Mouse (Mus musculus) spleen, adult 2 months (tissue): ENCODE measurements around the gene Vdac2. TPM values are rescaled to one million over a fixed set of nuclear protein-coding genes. Genes with fewer than 3 reads are reported as not detected.
A peak's percentile ranks its signal among the peaks of the same experiment; 100 is the strongest.

Experiments
- DNase-seq, 2 experiments: peaks; one replicate each; pipeline versions ENCODE4 v3.0.0 to v3.0.0-alpha.2; 2012 to 2021; ENCODE audit warnings: low spot score in 2 of 2, low read depth in 1 of 2
- H3K27ac ChIP-seq: fragments of 200-500 bp; 2 replicates; pipeline ENCODE4 v1.5.1; 2012; ENCODE audit warnings: low read length, inconsistent platforms; ENCODE audit not compliant: insufficient read depth
- H3K27me3 ChIP-seq: fragments of 200-500 bp; 2 replicates; pipeline ENCODE4 v1.6.1; 2012; ENCODE audit warnings: mild to moderate bottlenecking, moderate library complexity, low read length, inconsistent platforms; ENCODE audit not compliant: control insufficient read depth, insufficient read depth
- H3K36me3 ChIP-seq: fragments of 200-500 bp; 2 replicates; pipeline ENCODE4 v1.6.1; 2012; ENCODE audit warnings: mild to moderate bottlenecking, low read length, inconsistent platforms; ENCODE audit not compliant: control insufficient read depth, insufficient read depth
- H3K4me1 ChIP-seq: fragments of 200-500 bp; 2 replicates; pipeline ENCODE4 v1.6.1; 2011; ENCODE audit warnings: inconsistent platforms; ENCODE audit not compliant: control insufficient read depth, insufficient read depth, insufficient read length
- H3K4me3 ChIP-seq: fragments of 200-500 bp; 2 replicates; pipeline ENCODE4 v1.5.1; 2011; ENCODE audit warnings: mild to moderate bottlenecking, inconsistent platforms; ENCODE audit not compliant: insufficient read depth, insufficient read length; ENCODE audit errors: extremely low read depth
- CTCF ChIP-seq: fragments of 200-500 bp; IDR thresholded peaks from 2 replicates; pipeline ENCODE4 v1.5.1; 2011; ENCODE audit warnings: mild to moderate bottlenecking, inconsistent platforms; ENCODE audit not compliant: insufficient read depth, insufficient read length, insufficient replicate concordance; ENCODE audit errors: extremely low read depth
- POLR2A ChIP-seq: fragments of 200-500 bp; IDR thresholded peaks from 2 replicates; pipeline ENCODE4 v1.6.1; 2011; ENCODE audit warnings: low read depth, low read length, inconsistent platforms
- WGBS: fragments of 180-500 bp; shearing (Covaris S2); methylation state at CpG from one replicate; pipeline ENCODE4 v1.1.7; 2018; 5-methylcytosine and 5-hydroxymethylcytosine counted together
- polyA plus RNA-seq: library from polyadenylated mRNA; depleted of rRNA; stranded (reverse); fragments of >200 nt; gene quantifications from 2 replicates; pipeline ENCODE4 v1.2.3, GENCODE M21; 2012

Vdac2 gene
- polyA plus RNA-seq, 1 experiment, result 59.8 TPM

GRCm38 (mm10) chr14:21846827-21847380, 21.9 kb downstream of the Vdac2 start:
- peaks cover 13% of the 10 kb centered on the region; the same call in 1 of the 2 replicates for H3K4me1 ChIP-seq
- TF ChIP-seq CTCF (no peak), POLR2A (no peak)
- WGBS, result 34% methylated on average over 10 of the region's 10 CpGs
- H3K27me3 ChIP-seq, result no peaks in the 10 kb centered on the region
- peaks cover 17% of the 10 kb centered on the region for H3K36me3 ChIP-seq
- H3K27ac ChIP-seq, result no peak overlapping the region
- no peak overlapping the region for H3K4me3 ChIP-seq
- no peak for DNase-seq

GRCm38 (mm10) chr14:21847381-21848165, 22.5 kb downstream of the Vdac2 start:
- no peak for TF ChIP-seq CTCF
- no peak for TF ChIP-seq POLR2A
- Histone ChIP-seq H3K27me3 (no peaks in the 10 kb centered on the region), H3K4me1 (peaks cover 13% of the 10 kb centered on the region; the same call in 1 of the 2 replicates), H3K27ac (no peak overlapping the region), H3K4me3 (peak overlapping the region; percentile 82), H3K36me3 (peaks cover 14% of the 10 kb centered on the region)
- WGBS, result under 1% methylated on average over 50 of the region's 50 CpGs
- DNase-seq, result peak in 1 of 2 experiments; percentile 41

GRCm38 (mm10) chr14:21848166-21849154, 23.4 kb downstream of the Vdac2 start, which contains the start of gene Comtd1:
Gene Comtd1 (minus strand): TSS chr14:21848977.
- WGBS, result under 1% methylated on average over 51 of the region's 51 CpGs
- H3K4me1 ChIP-seq, result peaks cover 10% of the 10 kb centered on the region; the same call in 1 of the 2 replicates
- H3K27ac ChIP-seq, result no peak within 1 kb of the TSS; the same call in 1 of the 2 replicates
- H3K36me3 ChIP-seq, result peaks cover 7% of the 10 kb centered on the region
- DNase-seq, result peak; percentile 71 to 83
- H3K4me3 ChIP-seq, result peak within 1 kb of the TSS; percentile 82
- H3K27me3 ChIP-seq, result no peaks in the 10 kb centered on the region
- TF ChIP-seq CTCF (peak; percentile 100), POLR2A (no peak; the same call in 1 of the 2 replicates)

GRCm38 (mm10) chr14:21849524-21850418, 24.7 kb downstream of the Vdac2 start:
- Histone ChIP-seq H3K36me3 (peaks cover 4% of the 10 kb centered on the region; the same call in 1 of the 2 replicates), H3K27ac (no peak overlapping the region), H3K4me3 (no peak overlapping the region), H3K4me1 (peaks cover 10% of the 10 kb centered on the region; the same call in 1 of the 2 replicates), H3K27me3 (no peaks in the 10 kb centered on the region)
- WGBS, result 90% methylated on average over 13 of the region's 13 CpGs
- DNase-seq, result no peak
- TF ChIP-seq POLR2A (no peak), CTCF (no peak)

GRCm38 (mm10) chr14:21850419-21851127, 25.5 kb downstream of the Vdac2 start:
- Histone ChIP-seq H3K4me3 (no peak overlapping the region), H3K4me1 (peaks cover 10% of the 10 kb centered on the region; the same call in 1 of the 2 replicates), H3K27ac (no peak overlapping the region), H3K27me3 (no peaks in the 10 kb centered on the region), H3K36me3 (no peaks in the 10 kb centered on the region)
- WGBS, result 88% methylated on average over 24 of the region's 24 CpGs
- no peak for DNase-seq
- TF ChIP-seq CTCF (no peak), POLR2A (no peak)
